Mouse (Mus musculus) kidney, adult 2 months (tissue): ENCODE data around the gene Dmbx1.

ENCODE experiments used
- CTCF ChIP-seq: fragments of 200-500 bp; conservative IDR thresholded peaks from 2 replicates; pipeline ENCODE4 v1.5.1; 2011; ENCODE audit warnings: low read depth, mild to moderate bottlenecking, control low read depth, low read length, moderate library complexity, mixed read lengths; ENCODE audit not compliant: insufficient read depth, insufficient read length
- POLR2A ChIP-seq: fragments of 200-500 bp; IDR thresholded peaks from one replicate; pipeline ENCODE4 v1.6.1; 2011; ENCODE audit warnings: low read depth, low read length, control low read depth

DNA sequence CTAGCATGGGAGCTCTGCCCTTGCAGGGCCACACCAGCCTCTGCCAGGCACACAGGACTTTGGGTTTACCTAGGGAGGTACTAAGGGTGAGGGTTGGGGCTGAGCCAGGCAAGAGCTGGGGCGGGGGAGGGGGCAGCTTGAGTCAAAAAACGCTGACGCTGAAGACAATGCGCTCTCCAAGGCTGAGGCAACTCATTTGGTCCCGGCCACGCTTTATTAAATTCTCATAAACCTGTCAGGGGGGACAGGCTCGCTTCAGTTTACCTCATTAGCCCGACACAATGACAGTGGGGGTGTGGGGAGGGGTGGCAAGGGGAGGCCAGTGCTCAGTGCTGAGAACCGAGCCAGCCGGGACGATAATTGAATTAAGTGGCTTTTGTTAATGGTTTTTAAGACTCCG lies 35.4 kb downstream of the Dmbx1 start:
- TF ChIP-seq CTCF (no peak), POLR2A (no peak)
